Mouse (Mus musculus): ENCODE results near the gene Srpk2. TPM values are rescaled to one million over a fixed set of nuclear protein-coding genes. Genes with fewer than 3 reads are reported as not detected.

Gene Srpk2
- total RNA-seq, 2 experiments from 2014 or later = 141 to 143 TPM

DNA sequence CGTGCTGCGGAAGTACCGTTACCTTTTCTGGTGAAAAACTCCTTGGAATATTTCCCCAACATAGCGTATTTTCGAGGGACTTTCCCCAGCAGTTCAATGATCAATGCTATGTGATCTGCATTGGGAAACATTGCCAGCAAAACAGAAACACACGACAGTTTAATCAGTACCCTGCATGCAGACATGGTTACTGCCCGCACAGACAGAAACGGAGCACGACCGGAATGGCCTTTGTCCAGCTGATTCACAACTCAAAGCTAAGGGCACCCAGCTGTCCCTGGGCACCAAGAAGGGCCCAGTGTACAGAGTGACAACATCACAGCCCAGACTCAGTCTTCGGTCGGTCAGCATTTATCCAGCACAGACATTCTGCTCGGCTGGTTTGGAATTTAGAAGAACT lies 170.9 kb downstream of the Srpk2 start:
- DNase-seq = no peak
- intact Hi-C loops (cut with DNase I) = no loop called here

DNA sequence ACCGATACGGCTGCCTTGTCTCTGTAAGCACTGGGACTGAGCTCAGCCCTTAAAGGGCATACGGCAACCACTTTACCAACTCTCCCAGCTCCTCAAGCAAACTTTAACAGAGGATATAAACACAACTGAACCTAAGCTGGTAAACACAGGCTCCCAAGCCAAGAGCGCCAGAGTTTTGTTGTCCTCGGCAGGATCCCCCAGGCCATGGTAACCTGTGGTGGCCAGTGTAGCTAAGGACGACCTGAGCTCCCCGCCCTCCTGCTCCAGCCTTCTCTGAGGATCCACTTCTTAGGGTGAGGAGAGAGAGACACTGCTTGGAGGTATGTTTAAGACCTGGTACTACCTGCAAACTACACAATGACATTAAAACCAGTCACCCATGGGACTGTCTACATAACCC lies 171.9 kb downstream of the Srpk2 start:
- no peak for DNase-seq
- intact Hi-C loops (cut with DNase I) = no loop called here

DNA sequence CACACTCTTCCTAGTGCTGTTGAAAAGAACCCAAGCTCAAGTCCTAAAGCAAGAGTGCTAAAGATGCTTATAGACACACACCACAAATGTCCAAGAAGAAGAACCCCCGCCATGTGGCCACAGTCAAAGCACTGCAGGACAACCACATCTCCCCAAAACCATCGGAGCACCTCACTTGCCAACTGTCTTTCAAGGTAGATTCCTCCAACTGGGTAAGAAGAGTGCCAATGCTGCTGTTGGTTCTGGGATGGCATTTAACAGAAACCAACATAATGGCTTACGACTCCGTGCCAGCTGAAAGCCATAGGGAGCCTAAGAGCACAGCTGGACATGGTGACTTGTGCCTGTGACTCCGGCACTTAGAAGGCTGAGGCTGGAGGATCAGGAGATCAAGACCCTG lies 173.0 kb downstream of the Srpk2 start:
- intact Hi-C loops (cut with DNase I) = no loop called here
- DNase-seq = no peak

DNA sequence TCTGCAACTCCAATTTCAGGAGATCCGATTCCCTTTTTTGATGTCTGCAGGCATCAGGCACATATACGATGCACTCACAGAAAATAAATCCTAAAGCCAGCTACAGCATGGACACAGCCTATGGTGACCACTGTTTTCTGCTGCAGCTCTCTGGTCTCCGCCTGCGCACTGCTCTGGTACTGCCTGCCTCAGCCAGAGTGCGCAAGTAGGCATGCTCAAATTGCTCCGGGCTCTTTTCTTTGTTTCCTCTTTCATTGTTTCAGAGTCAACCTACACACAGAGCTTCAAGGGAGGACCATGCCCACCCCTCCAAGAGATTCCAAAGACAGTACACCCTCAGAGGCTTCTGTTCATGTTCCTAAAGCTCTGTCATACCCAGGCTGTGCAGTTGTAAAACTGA lies 175.8 kb downstream of the Srpk2 start:
- intact Hi-C loops (cut with DNase I) = loop anchor here (10.0 kb wide), 1 partner anchor 146 kb away; no protein-coding TSS in a partner anchor
- no peak for DNase-seq

DNA sequence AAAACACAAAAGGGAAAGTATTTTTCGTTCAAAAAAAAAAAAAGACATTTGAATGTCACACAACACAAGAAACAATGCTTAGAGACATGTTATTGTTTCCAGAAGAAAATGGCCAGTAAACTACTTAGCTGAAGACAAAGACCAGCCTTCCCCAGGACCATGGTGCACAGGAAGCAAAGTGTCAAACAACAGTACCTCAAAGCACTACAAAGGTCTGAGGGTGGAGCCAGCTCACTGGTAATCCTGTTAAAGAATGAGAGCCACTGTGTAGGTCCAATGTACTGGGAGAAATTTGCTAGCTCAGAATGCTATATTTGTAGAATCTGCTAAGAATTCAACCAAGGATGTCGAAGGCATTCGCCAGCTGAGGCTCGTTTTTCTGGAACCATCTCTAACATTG lies 177.2 kb downstream of the Srpk2 start:
- intact Hi-C loops (cut with DNase I) = loop anchor here (10.0 kb wide), 1 partner anchor 148 kb away; no protein-coding TSS in a partner anchor
- DNase-seq = no peak

DNA sequence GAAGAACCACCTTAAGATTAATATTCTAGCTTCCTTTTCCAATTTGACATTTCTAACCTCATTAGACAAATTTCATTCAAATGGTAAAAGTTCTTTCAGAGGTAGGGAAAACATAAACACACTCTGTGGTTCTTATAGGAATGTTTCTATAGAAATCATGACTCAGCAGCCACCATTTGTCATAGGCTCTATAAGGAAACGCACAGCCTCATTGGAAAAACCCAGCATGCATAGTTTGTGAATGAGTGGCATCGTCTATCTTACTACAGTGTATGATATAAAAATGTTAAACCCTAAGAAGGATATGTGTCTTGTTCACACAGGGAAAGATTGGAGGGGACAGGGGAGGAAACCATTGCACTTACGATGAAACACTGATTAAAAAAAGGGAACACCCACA lies 178.8 kb downstream of the Srpk2 start:
- intact Hi-C loops (cut with DNase I) = loop anchor here (10.0 kb wide), 1 partner anchor 149 kb away; no protein-coding TSS in a partner anchor

DNA sequence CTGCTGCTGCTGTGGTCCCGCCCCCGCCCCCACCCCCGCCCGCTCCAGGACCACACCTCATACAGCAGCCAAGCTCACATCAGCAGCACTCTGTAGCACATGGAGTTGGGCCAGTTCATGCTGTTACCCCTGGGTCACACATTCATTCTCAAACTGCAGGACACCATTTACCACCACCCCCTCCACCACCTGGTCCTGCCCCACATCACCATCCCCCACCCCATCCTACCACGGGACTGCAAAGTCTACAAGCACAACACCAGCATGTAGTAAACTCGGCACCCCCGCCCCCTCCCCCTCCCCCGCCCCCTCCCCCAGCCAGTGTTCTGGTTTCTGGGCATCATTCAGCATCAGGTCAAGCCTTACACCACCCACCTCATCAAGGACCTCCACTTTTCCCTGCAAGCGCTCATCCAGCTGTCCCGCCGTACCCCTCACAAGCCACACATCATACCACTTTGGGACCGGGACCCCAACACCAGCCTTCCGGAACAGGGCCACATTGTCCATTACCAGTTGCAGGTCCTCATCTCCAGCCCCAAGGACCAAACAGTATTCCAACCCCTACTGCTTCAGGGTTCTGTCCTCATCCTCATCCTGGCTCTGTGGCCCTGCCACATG lies 182.0 kb downstream of the Srpk2 start:
- DNase-seq = peak; percentile 17
- intact Hi-C loops (cut with DNase I) = loop anchor here (10.0 kb wide), 1 partner anchor 152 kb away; no protein-coding TSS in a partner anchor

More for the DNA sequence above, 178.8 kb downstream of the Srpk2 start:
- DNase-seq = no peak

DNA sequence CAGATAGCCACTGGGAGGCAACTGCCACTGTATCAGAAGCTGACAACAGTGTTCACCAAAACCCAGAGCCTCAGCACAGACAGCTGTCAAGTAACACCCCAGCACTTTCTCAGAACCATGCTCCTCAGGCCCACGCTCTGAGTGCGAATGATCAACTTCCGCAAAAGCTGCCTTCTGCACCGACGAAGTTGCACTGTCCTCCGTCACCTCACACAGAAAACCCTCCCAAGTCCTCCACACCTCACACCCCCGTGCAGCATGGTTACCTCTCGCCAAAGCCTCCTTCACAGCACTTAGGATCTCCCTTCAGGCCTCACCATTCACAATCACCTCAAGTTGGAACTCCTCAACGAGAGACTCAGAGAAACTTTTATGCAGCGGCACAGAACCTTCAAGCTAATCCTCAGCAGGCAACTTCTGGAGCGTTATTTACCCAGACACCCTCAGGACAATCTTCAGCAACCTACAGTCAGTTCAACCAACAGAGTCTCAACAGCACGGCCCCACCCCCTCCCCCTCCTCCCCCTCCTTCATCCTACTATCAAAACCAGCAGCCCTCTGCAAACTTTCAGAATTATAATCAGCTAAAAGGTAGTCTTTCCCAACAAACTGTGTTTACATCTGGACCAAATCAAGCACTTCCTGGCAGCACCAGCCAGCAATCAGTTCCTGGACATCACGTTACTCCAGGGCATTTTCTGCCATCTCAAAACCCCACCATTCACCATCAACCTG lies 182.7 kb downstream of the Srpk2 start:
- intact Hi-C loops (cut with DNase I) = loop anchor here (10.0 kb wide), 1 partner anchor 153 kb away; no protein-coding TSS in a partner anchor
- DNase-seq = no peak

DNA sequence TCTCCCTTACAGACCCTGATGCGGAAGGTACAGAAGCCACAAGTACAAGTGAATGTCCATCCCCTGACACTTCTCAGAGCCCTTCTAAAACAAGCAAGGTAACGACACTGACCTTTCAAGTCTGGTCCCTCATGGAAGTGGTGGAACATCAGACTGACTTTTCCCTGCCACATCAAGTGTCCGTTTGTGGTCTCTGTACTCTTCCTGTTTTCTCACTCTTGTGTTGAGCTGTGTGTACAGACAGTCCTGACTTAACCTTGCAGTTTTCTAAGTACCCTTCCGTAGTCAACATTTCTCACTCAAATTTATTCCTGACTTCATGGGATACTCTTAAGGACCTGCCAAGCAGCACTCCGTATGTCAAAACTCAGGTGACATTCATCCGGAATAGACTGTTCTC lies 183.7 kb downstream of the Srpk2 start:
- intact Hi-C loops (cut with DNase I) = loop anchor here (10.0 kb wide), 1 partner anchor 154 kb away; no protein-coding TSS in a partner anchor
- DNase-seq = no peak

DNA sequence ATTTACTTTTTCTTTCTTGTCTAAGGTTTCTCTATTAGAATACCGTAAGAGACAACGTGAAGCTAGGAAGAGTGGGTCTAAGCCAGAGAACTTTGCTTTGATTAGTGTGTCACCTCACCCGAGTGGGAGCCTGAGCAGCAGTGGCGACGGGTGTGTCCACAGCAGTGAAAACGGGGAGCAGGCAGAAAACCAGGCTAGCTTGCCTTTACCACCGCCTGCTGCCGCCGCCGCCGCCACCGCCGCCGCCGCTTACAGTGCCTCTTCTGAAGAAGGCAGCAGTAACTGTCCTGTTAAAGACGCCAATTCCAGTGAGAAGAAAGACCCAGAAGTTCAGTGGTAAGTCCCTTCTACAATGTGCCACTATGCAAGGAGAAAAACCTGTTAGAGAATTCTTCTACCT lies 185.2 kb downstream of the Srpk2 start:
- intact Hi-C loops (cut with DNase I) = no loop called here
- no peak for DNase-seq

DNA sequence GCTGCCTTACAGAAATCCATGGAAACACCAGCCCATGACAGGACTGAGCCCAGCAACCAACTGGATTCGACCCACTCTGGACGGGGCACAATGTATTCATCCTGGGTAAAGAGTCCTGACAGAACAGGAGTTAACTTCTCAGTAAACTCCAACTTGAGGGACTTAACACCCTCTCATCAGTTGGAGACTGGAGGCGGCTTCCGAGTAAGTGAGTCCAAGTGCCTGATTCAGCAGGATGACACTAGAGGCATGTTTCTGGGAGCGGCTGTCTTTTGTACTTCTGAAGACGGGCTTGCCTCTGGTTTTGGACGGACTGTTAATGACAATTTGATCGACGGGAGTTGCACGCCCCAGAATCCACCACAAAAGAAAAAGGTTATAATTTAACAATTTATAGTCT lies 186.5 kb downstream of the Srpk2 start:
- no peak for DNase-seq
- intact Hi-C loops (cut with DNase I) = no loop called here

DNA sequence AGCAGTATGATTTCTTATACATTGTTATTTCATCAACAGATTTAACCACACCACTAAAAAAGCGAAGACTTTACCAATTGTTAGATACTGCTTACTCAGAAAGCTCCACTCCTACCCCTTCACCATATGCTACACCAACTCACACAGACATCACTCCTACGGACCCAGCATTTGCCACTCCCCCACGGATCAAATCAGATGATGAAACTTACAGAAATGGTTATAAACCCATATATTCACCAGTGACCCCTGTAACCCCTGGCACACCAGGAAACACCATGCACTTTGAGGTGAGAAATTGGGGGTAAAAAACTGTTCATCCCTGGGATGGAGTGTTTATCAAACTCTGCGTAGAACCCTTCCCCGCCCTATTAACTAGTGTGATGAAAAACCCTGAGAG lies 187.5 kb downstream of the Srpk2 start:
- intact Hi-C loops (cut with DNase I) = no loop called here
- DNase-seq = no peak

DNA sequence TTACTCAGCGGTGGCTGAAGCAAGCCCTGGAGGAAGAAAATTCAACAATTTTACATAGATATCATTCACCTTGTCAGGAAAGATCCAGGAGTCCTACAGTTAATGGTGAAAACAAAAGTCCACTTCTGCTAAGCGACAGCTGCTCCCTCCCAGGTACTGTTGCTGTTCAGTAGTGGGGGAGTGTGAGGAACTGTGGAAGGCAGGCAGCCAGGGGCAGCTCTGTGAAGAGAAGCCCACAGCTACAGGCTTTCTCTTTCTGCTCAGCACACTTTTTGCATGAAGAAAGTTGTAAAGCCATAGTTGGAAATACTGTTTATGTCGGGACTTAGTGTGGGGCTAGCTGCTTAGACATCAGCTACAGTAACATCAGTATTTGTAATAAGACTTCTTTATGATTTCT lies 188.0 kb downstream of the Srpk2 start:
- intact Hi-C loops (cut with DNase I) = no loop called here
- no peak for DNase-seq

DNA sequence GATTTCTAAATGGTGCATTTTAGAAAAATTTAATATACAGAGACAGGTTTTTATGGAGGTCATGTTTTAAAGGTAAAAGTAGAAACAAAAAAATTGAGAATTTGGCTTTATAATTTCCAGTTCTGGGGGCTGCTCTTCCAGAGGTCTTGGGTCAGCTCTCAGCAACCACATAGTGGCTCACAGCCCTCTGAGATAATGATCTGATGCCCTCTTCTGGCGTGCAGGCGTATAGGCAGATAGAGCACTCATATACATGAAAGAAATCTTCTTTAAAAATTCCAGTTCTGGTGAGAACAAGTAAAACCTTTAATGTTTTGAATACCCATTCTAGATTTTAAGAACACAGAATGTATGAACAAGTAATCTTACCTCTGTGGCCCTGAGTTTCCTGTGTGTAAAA lies 193.6 kb downstream of the Srpk2 start:
- intact Hi-C loops (cut with DNase I) = no loop called here
- DNase-seq = no peak

DNA sequence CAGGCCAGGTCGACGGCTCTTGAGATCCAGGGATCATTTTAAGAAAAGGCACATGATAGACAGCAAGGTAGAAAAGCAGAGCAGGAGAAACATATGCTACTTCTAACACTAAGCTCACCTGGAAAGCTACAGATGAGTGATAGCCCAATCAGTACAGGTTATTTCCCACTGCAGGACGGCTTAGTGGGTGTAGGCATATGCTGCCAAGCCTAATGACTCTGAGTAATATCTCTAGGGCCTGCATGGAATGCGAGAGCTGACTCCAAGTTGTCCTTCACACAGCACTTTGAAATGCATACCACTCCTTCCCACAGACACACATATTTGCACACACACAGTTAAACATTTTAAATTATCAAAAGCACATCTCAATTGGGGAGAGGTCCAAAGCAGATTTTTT lies 195.2 kb downstream of the Srpk2 start:
- DNase-seq = no peak
- intact Hi-C loops (cut with DNase I) = no loop called here

DNA sequence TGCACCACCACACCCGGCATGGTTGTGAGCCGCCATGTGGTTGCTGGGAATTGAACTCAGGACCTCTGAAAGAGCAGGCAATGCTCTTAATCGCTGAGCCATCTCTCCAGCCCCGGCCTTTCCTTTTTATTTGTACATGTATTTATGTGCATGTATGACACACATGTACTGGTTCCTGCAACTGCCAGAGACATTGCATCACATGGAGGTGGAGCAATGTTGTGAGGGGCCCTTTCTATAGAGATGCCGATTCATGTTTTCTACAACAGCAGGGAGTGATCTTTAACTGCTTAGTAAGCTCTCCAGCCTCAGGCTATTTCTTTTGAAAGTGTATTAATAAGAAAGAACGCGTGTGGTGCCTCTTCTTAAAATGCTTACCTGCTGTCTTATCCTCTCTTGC lies 200.6 kb downstream of the Srpk2 start:
- no peak for DNase-seq
- intact Hi-C loops (cut with DNase I) = no loop called here

DNA sequence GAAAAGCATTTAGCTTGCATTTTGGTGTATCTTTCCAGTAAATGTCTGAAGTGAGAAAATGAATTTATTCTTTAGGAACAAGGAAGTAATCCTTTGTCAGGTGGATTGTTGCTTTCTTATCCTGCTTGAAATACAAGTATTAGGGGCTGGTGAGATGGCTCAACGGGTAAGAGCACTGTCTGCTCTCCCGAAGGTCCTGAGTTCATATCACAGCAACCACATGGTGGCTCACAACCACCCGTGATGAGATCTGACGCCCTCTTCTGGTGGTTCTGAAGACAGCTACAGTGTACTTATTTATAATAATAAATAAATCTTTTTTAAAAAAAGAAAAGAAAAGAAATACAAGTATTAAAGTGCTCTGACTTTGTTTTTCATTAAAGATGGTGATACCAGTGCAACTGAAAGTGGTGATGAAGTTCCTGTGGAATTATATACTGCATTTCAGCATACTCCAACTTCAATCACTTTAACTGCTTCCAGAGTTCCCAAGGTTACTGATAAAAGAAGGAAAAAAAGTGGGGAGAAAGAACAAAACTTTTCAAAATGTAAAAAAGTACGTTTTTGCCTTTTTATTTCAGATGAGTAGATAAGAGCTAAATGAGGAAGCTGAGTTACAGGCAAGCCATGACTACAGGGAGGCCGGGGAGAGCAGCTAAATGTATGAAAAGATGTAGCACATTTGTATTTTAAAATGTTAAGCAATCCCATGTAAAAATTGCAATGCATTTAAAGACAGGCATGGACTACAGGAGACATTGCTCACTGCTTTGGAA lies 211.1 kb downstream of the Srpk2 start:
- intact Hi-C loops (cut with DNase I) = no loop called here
- no peak for DNase-seq

DNA sequence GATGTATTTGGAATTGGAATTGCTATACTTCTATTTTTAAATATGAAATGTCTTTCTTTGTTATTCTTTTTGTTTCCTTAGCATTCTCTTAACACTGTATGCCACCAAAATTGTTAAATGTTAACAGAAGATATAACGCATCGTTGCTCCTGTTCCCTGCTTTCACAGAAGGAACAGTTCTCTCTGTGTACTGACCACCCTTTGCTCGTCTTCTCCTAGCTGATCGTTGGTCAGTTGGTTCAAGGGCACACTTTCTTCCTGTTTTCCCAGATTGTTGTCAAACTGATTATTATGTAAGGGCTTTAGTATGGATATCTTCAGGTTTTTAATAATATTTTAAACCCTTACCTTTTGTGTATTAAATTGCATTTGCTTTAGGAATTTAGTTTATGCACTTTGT lies 217.9 kb downstream of the Srpk2 start:
- intact Hi-C loops (cut with DNase I) = no loop called here
- no peak for DNase-seq

DNA sequence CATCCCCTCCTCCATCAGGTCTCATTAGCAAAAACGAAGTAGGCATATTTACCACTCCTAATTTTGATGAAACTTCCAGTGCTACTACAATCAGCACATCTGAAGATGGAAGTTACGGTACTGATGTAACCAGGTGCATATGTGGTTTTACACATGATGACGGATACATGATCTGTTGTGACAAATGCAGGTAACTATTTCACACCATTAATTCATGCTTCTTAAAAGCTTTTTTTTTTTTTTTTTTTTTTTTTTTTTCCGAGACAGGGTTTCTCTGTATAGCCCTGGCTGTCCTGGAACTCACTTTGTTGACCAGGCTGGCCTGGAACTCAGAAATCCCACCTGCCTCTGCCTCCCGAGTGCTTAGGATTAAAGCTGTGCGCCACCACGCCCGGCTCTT lies 219.7 kb downstream of the Srpk2 start:
- intact Hi-C loops (cut with DNase I) = no loop called here
- no peak for DNase-seq

DNA sequence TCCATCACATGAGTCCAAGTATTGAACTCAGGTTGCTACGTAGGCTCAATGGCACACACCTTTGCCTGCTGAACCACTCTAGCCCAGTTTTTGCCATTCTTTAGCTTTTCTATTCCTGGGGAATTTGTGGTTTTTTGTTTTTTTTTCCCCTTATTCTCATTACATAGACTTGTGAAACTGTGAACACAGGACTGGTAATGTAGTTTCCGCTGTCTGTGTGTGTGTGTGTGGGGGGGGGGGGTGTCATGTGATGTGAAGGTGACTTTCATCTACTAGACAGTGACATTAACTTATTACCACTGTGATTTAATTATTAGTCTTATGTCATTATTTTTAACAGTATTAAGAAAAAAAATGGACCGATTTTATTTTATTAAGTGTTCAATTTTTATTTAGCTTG lies 220.2 kb downstream of the Srpk2 start:
- intact Hi-C loops (cut with DNase I) = no loop called here

DNA sequence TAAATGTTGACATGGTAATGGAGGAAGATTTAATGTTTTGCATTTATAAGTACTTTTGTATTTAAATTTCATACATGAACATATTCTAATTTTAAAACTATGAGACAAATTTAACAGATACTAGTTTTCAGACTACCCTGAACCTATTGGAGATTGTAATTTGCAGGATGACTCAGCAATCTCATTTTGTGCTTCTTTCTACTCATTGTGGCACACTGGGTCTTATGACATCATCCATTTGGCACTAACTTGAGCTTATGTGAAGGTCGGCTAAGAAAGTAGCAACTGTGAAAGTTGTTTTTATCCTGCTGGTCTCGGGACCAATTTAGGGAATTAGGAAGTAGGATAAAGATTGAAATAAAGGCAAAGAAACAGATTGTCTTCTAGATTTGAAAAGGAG lies 222.7 kb downstream of the Srpk2 start:
- DNase-seq = no peak
- intact Hi-C loops (cut with DNase I) = no loop called here

More for the DNA sequence above, 220.2 kb downstream of the Srpk2 start:
- DNase-seq = no peak
